Comparison of ENCODE assay signal across 9 mouse cellular contexts in the genomic region with DNA sequence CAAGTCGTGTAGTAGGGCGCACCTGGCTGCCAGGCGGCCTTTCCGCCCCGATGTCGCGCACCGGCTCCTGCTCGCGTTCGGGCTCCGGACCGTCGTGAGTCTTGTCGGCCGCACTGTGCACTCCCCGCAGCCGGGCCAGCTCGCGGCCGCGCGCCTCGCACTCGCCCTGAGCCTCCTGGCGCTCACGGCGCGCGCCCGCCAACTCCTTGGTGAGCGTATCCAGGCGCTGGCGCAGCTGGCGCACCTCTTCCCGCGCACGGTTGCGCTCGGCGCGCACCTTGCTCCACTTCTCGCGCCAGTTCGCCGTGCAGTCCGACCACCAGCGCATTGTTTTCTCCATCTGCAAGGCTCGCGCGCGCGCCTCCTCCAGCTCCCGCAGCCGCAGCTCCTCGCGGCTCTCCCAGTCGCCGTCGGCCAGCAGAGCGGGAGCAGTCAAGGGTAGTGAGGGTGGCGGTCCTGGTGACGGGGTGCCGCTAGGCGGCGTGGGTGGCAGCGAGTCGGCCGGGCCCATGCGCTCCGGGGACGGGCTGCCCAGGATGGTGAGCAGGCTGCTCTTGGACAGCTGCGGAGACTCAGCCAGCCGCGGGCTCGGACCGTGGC. TPM values are rescaled to one million over a fixed set of nuclear protein-coding genes. Genes with fewer than 3 reads are reported as not detected.
A peak's percentile ranks its signal among the peaks of the same experiment; 100 is the strongest.
DNase-seq lines count a peak whose midpoint lies in the region; ATAC-seq and TF ChIP-seq lines count a peak whose summit lies in the region.
"Had no signal": no experiment of that assay in that cellular context is flagged by ENCODE, and none has a peak within 500 bp of the region (broad histone marks: within the 10 kb centered on the region; RNA-seq: fewer than 3 reads in every experiment).

No protein-coding gene starts in this region.

- peaks cover 45% of the 10 kb centered on the region for H3K36me3 ChIP-seq in E14TG2a.4 (ENCODE audit: insufficient read depth, low read length)
- H3K36me3 ChIP-seq in forebrain, embryonic 11.5 days (ENCODE audit: control insufficient read depth, insufficient read depth, low read length): no peaks in the 10 kb centered on the region
- no peaks in the 10 kb centered on the region for H3K36me3 ChIP-seq in hindbrain, embryonic 13.5 days

- no peak overlapping the region for H3K27ac ChIP-seq in forebrain, embryonic 11.5 days (ENCODE audit: low read depth, low read length)
- H3K27ac ChIP-seq in hindbrain, embryonic 13.5 days: no peak overlapping the region

- peak overlapping the region; percentile 80 for H3K4me3 ChIP-seq in E14TG2a.4 (replicated peaks; ENCODE audit: low read length)
- H3K4me3 ChIP-seq in forebrain, embryonic 11.5 days (ENCODE audit: low read depth, low read length): peak overlapping the region; percentile 42
- peak overlapping the region; percentile 50 for H3K4me3 ChIP-seq in hindbrain, embryonic 13.5 days
- H3K4me3 ChIP-seq: megakaryocyte, embryonic 14.5 days had no signal

- no peak for TF ChIP-seq CTCF in E14TG2a.4 (conservative IDR thresholded peaks at IDR 0.05; ENCODE audit: low read length)

- DNase-seq in ZHBTc4 (ENCODE audit: low read depth, low spot score): peak; percentile 95
- DNase-seq in forebrain, embryonic 11.5 days (ENCODE audit: low spot score): peak; percentile 91
- peak; percentile 47 to 53 for DNase-seq in left cerebral cortex, postnatal 14 days (ENCODE audit: low spot score in 2 of 2)
- peak; percentile 79 for DNase-seq in lung, postnatal 36 days
- DNase-seq in right cerebral cortex, postnatal 25 days: peak; percentile 50

- H3K9ac ChIP-seq in forebrain, embryonic 11.5 days (ENCODE audit: low read length): peak overlapping the region; percentile 45
- peak overlapping the region; percentile 59 for H3K9ac ChIP-seq in hindbrain, embryonic 13.5 days

- 5% methylated on average over 77 of the region's 77 CpGs for WGBS in forebrain, embryonic 11.5 days
- WGBS in hindbrain, embryonic 13.5 days: 6% methylated on average over 77 of the region's 77 CpGs

- no peaks in the 10 kb centered on the region for H3K9me3 ChIP-seq in E14TG2a.4 (ENCODE audit: low read length)
- no peaks in the 10 kb centered on the region for H3K9me3 ChIP-seq in forebrain, embryonic 11.5 days (ENCODE audit: control insufficient read depth, low read length)
- H3K9me3 ChIP-seq in hindbrain, embryonic 13.5 days: no peaks in the 10 kb centered on the region

- peak overlapping the region; percentile 76 for H3K4me2 ChIP-seq in forebrain, embryonic 11.5 days (ENCODE audit: low read depth, low read length, severe bottlenecking)
- peak overlapping the region; percentile 80 for H3K4me2 ChIP-seq in hindbrain, embryonic 13.5 days

- intact Hi-C loops in left cerebral cortex, postnatal 14 days (cut with DNase I): no loop called here

- ATAC-seq in forebrain, embryonic 11.5 days (replicated peaks; ENCODE audit: low FRiP score): peak; percentile 55
- ATAC-seq in hindbrain, embryonic 13.5 days (ENCODE audit: low FRiP score): peak; percentile 62
- no peak for ATAC-seq in erythroid progenitor cell, adult 5-6 weeks (replicated peaks; ENCODE audit: low FRiP score, poor library complexity, severe bottlenecking)

- peaks cover 48% of the 10 kb centered on the region for H3K27me3 ChIP-seq in E14TG2a.4 (ENCODE audit: insufficient read depth, low read length)
- peaks cover 24% of the 10 kb centered on the region for H3K27me3 ChIP-seq in forebrain, embryonic 11.5 days (ENCODE audit: control insufficient read depth, insufficient read depth, low read length)
- H3K27me3 ChIP-seq in hindbrain, embryonic 13.5 days: peaks cover 74% of the 10 kb centered on the region

- H3K4me1 ChIP-seq in E14TG2a.4 (replicated peaks; ENCODE audit: low read depth, low read length): peaks cover 65% of the 10 kb centered on the region
- H3K4me1 ChIP-seq in forebrain, embryonic 11.5 days (replicated peaks; ENCODE audit: control insufficient read depth, insufficient read depth, low read length): peaks cover 12% of the 10 kb centered on the region; the same call in 1 of the 2 replicates
- peaks cover 51% of the 10 kb centered on the region for H3K4me1 ChIP-seq in hindbrain, embryonic 13.5 days (replicated peaks)

RNA-seq across cellular contexts. Expression of a gene that starts 4.7 kb away (rescaled TPM):
- 18.8 and 19.5 TPM in 2 replicates for polyA plus RNA-seq in forebrain, embryonic 11.5 days (2014; fragmentation: Nextera tagmentation; extraction: Ambion mirVana)
- polyA plus RNA-seq in hindbrain, embryonic 13.5 days (2015; fragmentation: Nextera tagmentation; extraction: Ambion mirVana): 6.3 and 7.8 TPM in 2 replicates
- 1 to 10 TPM; 2.0 to 2.4 TPM for total RNA-seq in left cerebral cortex, postnatal 14 days (2021)
- total RNA-seq in erythroid progenitor cell, adult 5-6 weeks (2015; ENCODE audit: low replicate concordance): not detected in 2 replicates
- total RNA-seq in erythroid progenitor cell, adult 5-6 weeks (2017; ENCODE audit: low replicate concordance): 0.15 and 0.51 TPM in 2 replicates

RNA-seq across cellular contexts. Expression of a gene that starts 10.3 kb away (rescaled TPM):
- polyA plus RNA-seq in forebrain, embryonic 11.5 days (2014; fragmentation: Nextera tagmentation; extraction: Ambion mirVana): 0.12 and 0.20 TPM in 2 replicates
- not detected in 2 replicates for polyA plus RNA-seq in hindbrain, embryonic 13.5 days (2015; fragmentation: Nextera tagmentation; extraction: Ambion mirVana)
- total RNA-seq in left cerebral cortex, postnatal 14 days (2021): not detected
- not detected in 2 replicates for total RNA-seq in erythroid progenitor cell, adult 5-6 weeks (2015; ENCODE audit: low replicate concordance)
- 0.39 TPM in 1 of 2 replicates, not detected in the other for total RNA-seq in erythroid progenitor cell, adult 5-6 weeks (2017; ENCODE audit: low replicate concordance)

RNA-seq across cellular contexts. Expression of a gene that starts 37.0 kb away (rescaled TPM):
- polyA plus RNA-seq in forebrain, embryonic 11.5 days (2014; fragmentation: Nextera tagmentation; extraction: Ambion mirVana): 19.1 and 19.9 TPM in 2 replicates
- polyA plus RNA-seq in hindbrain, embryonic 13.5 days (2015; fragmentation: Nextera tagmentation; extraction: Ambion mirVana): 58.0 and 59.0 TPM in 2 replicates
- 10 to 100 TPM; 42.3 to 44.1 TPM for total RNA-seq in left cerebral cortex, postnatal 14 days (2021)
- 12.2 and 13.0 TPM in 2 replicates for total RNA-seq in erythroid progenitor cell, adult 5-6 weeks (2015; ENCODE audit: low replicate concordance)
- 11.0 and 12.8 TPM in 2 replicates for total RNA-seq in erythroid progenitor cell, adult 5-6 weeks (2017; ENCODE audit: low replicate concordance)

RNA-seq across cellular contexts. Expression of a gene that starts 55.9 kb away (rescaled TPM):
- 156 and 173 TPM in 2 replicates for polyA plus RNA-seq in forebrain, embryonic 11.5 days (2014; fragmentation: Nextera tagmentation; extraction: Ambion mirVana)
- polyA plus RNA-seq in hindbrain, embryonic 13.5 days (2015; fragmentation: Nextera tagmentation; extraction: Ambion mirVana): 119 and 136 TPM in 2 replicates
- 10 to 100 TPM; 52.0 to 60.5 TPM for total RNA-seq in left cerebral cortex, postnatal 14 days (2021)
- 34.0 and 42.2 TPM in 2 replicates for total RNA-seq in erythroid progenitor cell, adult 5-6 weeks (2015; ENCODE audit: low replicate concordance)
- 17.5 and 40.3 TPM in 2 replicates for total RNA-seq in erythroid progenitor cell, adult 5-6 weeks (2017; ENCODE audit: low replicate concordance)
